Mouse (Mus musculus): ENCODE results near the gene Trem3. TPM values are rescaled to one million over a fixed set of nuclear protein-coding genes. Genes with fewer than 3 reads are reported as not detected.

Gene Trem3
- polyA plus RNA-seq, 1 experiment from 2014 or later = not detected

GRCm38 (mm10) chr17:48269833-48270232 lies 22.3 kb downstream of the Trem3 start:
- Histone ChIP-seq H3K36me3 (no peaks in the 10 kb centered on the region), H3K4me3 (replicated peaks) (no peak overlapping the region), H3K27ac (no peak overlapping the region), H3K27me3 (no peaks in the 10 kb centered on the region), H3K4me1 (replicated peaks) (no peaks in the 10 kb centered on the region; the same call in 1 of the 2 replicates), H3K4me2 (no peak overlapping the region), H3K9ac (replicated peaks) (no peak overlapping the region), H3K9me3 (no peaks in the 10 kb centered on the region)
- no peak for ATAC-seq (ENCODE audit: insufficient number of reproducible peaks, insufficient read depth, low FRiP score, low TSS enrichment, low read depth)
- 72% methylated on average over 4 of the region's 4 CpGs for WGBS

GRCm38 (mm10) chr17:48272158-48272557 lies 24.6 kb downstream of the Trem3 start:
- Histone ChIP-seq H3K4me1 (replicated peaks) (no peaks in the 10 kb centered on the region), H3K9me3 (no peaks in the 10 kb centered on the region), H3K36me3 (no peaks in the 10 kb centered on the region), H3K4me3 (replicated peaks) (no peak overlapping the region), H3K27ac (no peak overlapping the region), H3K9ac (replicated peaks) (no peak overlapping the region), H3K4me2 (no peak overlapping the region), H3K27me3 (no peaks in the 10 kb centered on the region)
- 65% methylated on average over 5 of the region's 5 CpGs for WGBS
- ATAC-seq (ENCODE audit: insufficient number of reproducible peaks, insufficient read depth, low FRiP score, low TSS enrichment, low read depth) = no peak

GRCm38 (mm10) chr17:48272598-48272997 lies 25.0 kb downstream of the Trem3 start:
- no peak for ATAC-seq (ENCODE audit: insufficient number of reproducible peaks, insufficient read depth, low FRiP score, low TSS enrichment, low read depth)
- Histone ChIP-seq H3K36me3 (no peaks in the 10 kb centered on the region), H3K4me2 (no peak overlapping the region), H3K27me3 (no peaks in the 10 kb centered on the region), H3K27ac (no peak overlapping the region), H3K9me3 (no peaks in the 10 kb centered on the region), H3K4me3 (replicated peaks) (no peak overlapping the region), H3K9ac (replicated peaks) (no peak overlapping the region), H3K4me1 (replicated peaks) (no peaks in the 10 kb centered on the region)
- WGBS = 89% methylated on average over 4 of the region's 4 CpGs

GRCm38 (mm10) chr17:48274098-48274497 lies 26.5 kb downstream of the Trem3 start:
- Histone ChIP-seq H3K4me2 (no peak overlapping the region), H3K4me3 (replicated peaks) (no peak overlapping the region), H3K9ac (replicated peaks) (no peak overlapping the region), H3K27me3 (no peaks in the 10 kb centered on the region), H3K27ac (no peak overlapping the region), H3K9me3 (no peaks in the 10 kb centered on the region), H3K36me3 (no peaks in the 10 kb centered on the region), H3K4me1 (replicated peaks) (no peaks in the 10 kb centered on the region)
- WGBS = 82% methylated on average over 4 of the region's 4 CpGs
- no peak for ATAC-seq (ENCODE audit: insufficient number of reproducible peaks, insufficient read depth, low FRiP score, low TSS enrichment, low read depth)

- no peak overlapping the region for H3K4me3 ChIP-seq (replicated peaks)
- H3K36me3 ChIP-seq = no peaks in the 10 kb centered on the region
- H3K9me3 ChIP-seq = no peaks in the 10 kb centered on the region
- no peak overlapping the region for H3K9ac ChIP-seq (replicated peaks)
- H3K27me3 ChIP-seq = no peaks in the 10 kb centered on the region
- ATAC-seq (ENCODE audit: insufficient number of reproducible peaks, insufficient read depth, low FRiP score, low TSS enrichment, low read depth) = no peak
- H3K27ac ChIP-seq = no peak overlapping the region
- H3K4me2 ChIP-seq = no peak overlapping the region
- 35% methylated on average over 6 of the region's 6 CpGs for WGBS
- no peaks in the 10 kb centered on the region for H3K4me1 ChIP-seq (replicated peaks)
Observed at GRCm38 (mm10) chr17:48274885-48275284, 27.3 kb downstream of the Trem3 start.

GRCm38 (mm10) chr17:48275736-48276135 lies 28.2 kb downstream of the Trem3 start:
- Histone ChIP-seq H3K4me3 (replicated peaks) (no peak overlapping the region), H3K9ac (replicated peaks) (no peak overlapping the region), H3K4me1 (replicated peaks) (no peaks in the 10 kb centered on the region), H3K9me3 (no peaks in the 10 kb centered on the region), H3K27me3 (no peaks in the 10 kb centered on the region), H3K27ac (no peak overlapping the region), H3K36me3 (no peaks in the 10 kb centered on the region), H3K4me2 (0 out of 2 replicates have a peak overlapping the region, but pooled peaks have one; percentile 4)
- no peak for ATAC-seq (ENCODE audit: insufficient number of reproducible peaks, insufficient read depth, low FRiP score, low TSS enrichment, low read depth)
- WGBS = 69% methylated on average over 7 of the region's 7 CpGs

GRCm38 (mm10) chr17:48278381-48278780 lies 30.8 kb downstream of the Trem3 start:
- no peak overlapping the region for H3K4me3 ChIP-seq (replicated peaks)
- ATAC-seq (ENCODE audit: insufficient number of reproducible peaks, insufficient read depth, low FRiP score, low TSS enrichment, low read depth) = no peak
- no peaks in the 10 kb centered on the region for H3K9me3 ChIP-seq
- H3K27ac ChIP-seq = no peak overlapping the region
- H3K9ac ChIP-seq (replicated peaks) = no peak overlapping the region
- H3K36me3 ChIP-seq = no peaks in the 10 kb centered on the region
- no peaks in the 10 kb centered on the region for H3K27me3 ChIP-seq
- H3K4me2 ChIP-seq = no peak overlapping the region
- peaks cover 11% of the 10 kb centered on the region for H3K4me1 ChIP-seq (replicated peaks)

GRCm38 (mm10) chr17:48279002-48279401 lies 31.4 kb downstream of the Trem3 start:
- Histone ChIP-seq H3K9me3 (no peaks in the 10 kb centered on the region), H3K4me1 (replicated peaks) (peaks cover 11% of the 10 kb centered on the region), H3K27me3 (no peaks in the 10 kb centered on the region), H3K36me3 (no peaks in the 10 kb centered on the region), H3K4me2 (no peak overlapping the region), H3K27ac (no peak overlapping the region), H3K9ac (replicated peaks) (no peak overlapping the region), H3K4me3 (replicated peaks) (no peak overlapping the region)
- no peak for ATAC-seq (ENCODE audit: insufficient number of reproducible peaks, insufficient read depth, low FRiP score, low TSS enrichment, low read depth)
- WGBS = 75% methylated on average over 4 of the region's 4 CpGs

- 45% methylated on average over 18 of the region's 18 CpGs for WGBS
- Histone ChIP-seq H3K27me3 (no peaks in the 10 kb centered on the region), H3K9me3 (no peaks in the 10 kb centered on the region), H3K4me2 (peak overlapping the region; percentile 52), H3K36me3 (no peaks in the 10 kb centered on the region), H3K4me1 (replicated peaks) (peaks cover 11% of the 10 kb centered on the region), H3K4me3 (replicated peaks) (peak overlapping the region; percentile 30), H3K9ac (replicated peaks) (peak overlapping the region; percentile 44), H3K27ac (peak overlapping the region; percentile 85)
- ATAC-seq (ENCODE audit: insufficient number of reproducible peaks, insufficient read depth, low FRiP score, low TSS enrichment, low read depth) = peak; percentile 75
Observed at GRCm38 (mm10) chr17:48280943-48281738, 33.6 kb downstream of the Trem3 start.

GRCm38 (mm10) chr17:48281739-48282085 lies 34.1 kb downstream of the Trem3 start:
- WGBS = 8% methylated on average over 3 of the region's 3 CpGs
- H3K27ac ChIP-seq = peak overlapping the region; percentile 85

GRCm38 (mm10) chr17:48286765-48287164 lies 39.2 kb downstream of the Trem3 start:
- Histone ChIP-seq H3K9ac (replicated peaks) (no peak overlapping the region), H3K27ac (no peak overlapping the region), H3K36me3 (no peaks in the 10 kb centered on the region), H3K4me2 (no peak overlapping the region), H3K9me3 (no peaks in the 10 kb centered on the region), H3K27me3 (no peaks in the 10 kb centered on the region), H3K4me1 (replicated peaks) (peaks cover 5% of the 10 kb centered on the region; the same call in 1 of the 2 replicates), H3K4me3 (replicated peaks) (no peak overlapping the region)
- ATAC-seq (ENCODE audit: insufficient number of reproducible peaks, insufficient read depth, low FRiP score, low TSS enrichment, low read depth) = no peak
- WGBS = 35% methylated on average over 1 of the region's 1 CpGs

More at GRCm38 (mm10) chr17:48281739-48282085, 34.1 kb downstream of the Trem3 start:
- H3K36me3 ChIP-seq = no peaks in the 10 kb centered on the region
- H3K9me3 ChIP-seq = no peaks in the 10 kb centered on the region
- H3K4me3 ChIP-seq (replicated peaks) = peak overlapping the region; percentile 30
- no peaks in the 10 kb centered on the region for H3K27me3 ChIP-seq
- H3K4me1 ChIP-seq (replicated peaks) = peaks cover 11% of the 10 kb centered on the region
- no peak for ATAC-seq (ENCODE audit: insufficient number of reproducible peaks, insufficient read depth, low FRiP score, low TSS enrichment, low read depth)
- H3K4me2 ChIP-seq = peak overlapping the region; percentile 52
- H3K9ac ChIP-seq (replicated peaks) = peak overlapping the region; percentile 44

GRCm38 (mm10) chr17:48287276-48287675 lies 39.7 kb downstream of the Trem3 start:
- Histone ChIP-seq H3K4me2 (no peak overlapping the region), H3K9me3 (no peaks in the 10 kb centered on the region), H3K36me3 (no peaks in the 10 kb centered on the region), H3K27ac (no peak overlapping the region), H3K4me1 (replicated peaks) (peaks cover 4% of the 10 kb centered on the region; the same call in 1 of the 2 replicates), H3K27me3 (no peaks in the 10 kb centered on the region), H3K4me3 (replicated peaks) (no peak overlapping the region), H3K9ac (replicated peaks) (no peak overlapping the region)
- WGBS = 66% methylated on average over 2 of the region's 2 CpGs
- ATAC-seq (ENCODE audit: insufficient number of reproducible peaks, insufficient read depth, low FRiP score, low TSS enrichment, low read depth) = no peak
